Mouse (Mus musculus) CH12.LX (cell line): Measurements from ENCODE around the gene Chchd6. TPM values are rescaled to one million over a fixed set of nuclear protein-coding genes. Genes with fewer than 3 reads are reported as not detected.

Source experiments
- DNase-seq: peaks from one replicate; pipeline ENCODE4 v3.0.0-alpha.2; 2013; ENCODE audit errors: extremely low read depth
- H3K27ac ChIP-seq: 2 replicates; pipeline ENCODE4 v1.5.1; 2012; ENCODE audit warnings: low read depth, mild to moderate bottlenecking, control low read depth, moderate library complexity; ENCODE audit not compliant: insufficient read depth
- H3K27me3 ChIP-seq: replicated peaks from 2 replicates; pipeline ENCODE3; 2012; ENCODE audit warnings: inconsistent platforms
- H3K36me3 ChIP-seq, 2 experiments: replicated peaks in 1 of 2; 2 replicates each; pipeline versions ENCODE3 to v1.6.1; 2012; ENCODE audit warnings: inconsistent platforms in 1 of 2, low read length in 1 of 2, mild to moderate bottlenecking in 1 of 2, mixed read lengths in 1 of 2, moderate library complexity in 1 of 2; ENCODE audit not compliant: control insufficient read depth in 1 of 2, insufficient read depth in 1 of 2
- H3K4me1 ChIP-seq, 2 experiments: 2 replicates each; pipeline ENCODE4 v1.6.1; 2012; ENCODE audit warnings: inconsistent platforms in 1 of 2, moderate library complexity in 1 of 2; ENCODE audit not compliant: insufficient read depth in 2 of 2, control insufficient read depth in 1 of 2
- H3K4me2 ChIP-seq: 2 replicates; pipeline ENCODE4 v1.6.1; 2012; ENCODE audit warnings: low read depth, mild to moderate bottlenecking, control low read depth; ENCODE audit not compliant: poor library complexity, insufficient read depth, severe bottlenecking
- H3K4me3 ChIP-seq, 3 experiments: fragments of 150-350 bp in 1 of 3; sonication (generic) in 1 of 3; replicated peaks in 1 of 3; 2 replicates each; pipeline versions ENCODE3 to v1.5.1; 2011 to 2012; ENCODE audit warnings: low read depth in 2 of 3, low read length in 2 of 3, mild to moderate bottlenecking in 2 of 3, moderate library complexity in 2 of 3, control low read depth in 1 of 3, improper control_type of control experiment in 1 of 3, inconsistent platforms in 1 of 3, mixed read lengths in 1 of 3; ENCODE audit not compliant: poor library complexity in 1 of 3
- H3K79me2 ChIP-seq: replicated peaks from 2 replicates; pipeline ENCODE4 v1.6.1; 2012; ENCODE audit warnings: mild to moderate bottlenecking, moderate library complexity; ENCODE audit not compliant: control insufficient read depth, poor library complexity, insufficient read depth, severe bottlenecking; ENCODE audit errors: extremely low read depth
- H3K9ac ChIP-seq: 2 replicates; pipeline ENCODE4 v1.6.1; 2012; ENCODE audit warnings: low read depth, mild to moderate bottlenecking, control low read depth, moderate library complexity; ENCODE audit not compliant: insufficient read depth
- H3K9me3 ChIP-seq: replicated peaks from 2 replicates; pipeline ENCODE3; 2012; ENCODE audit warnings: low read length, inconsistent platforms, mixed read lengths
- BHLHE40 ChIP-seq: IDR thresholded peaks from 2 replicates; pipeline ENCODE4 v1.6.1; 2011; ENCODE audit warnings: mild to moderate bottlenecking, low read depth, low read length, improper control_type of control experiment
- CHD2 ChIP-seq: IDR thresholded peaks from 2 replicates; pipeline ENCODE4 v1.6.1; 2011; ENCODE audit warnings: low read length, improper control_type of control experiment
- E2F4 ChIP-seq: IDR thresholded peaks from 2 replicates; pipeline ENCODE4 v1.6.1; 2011; ENCODE audit warnings: low read depth, low read length, improper control_type of control experiment; ENCODE audit not compliant: insufficient replicate concordance
- GABPA ChIP-seq: IDR thresholded peaks from 2 replicates; pipeline ENCODE4 v1.6.1; 2012; ENCODE audit warnings: low read depth, low read length, improper control_type of control experiment, inconsistent platforms; ENCODE audit not compliant: insufficient replicate concordance
- IRF4 ChIP-seq: IDR thresholded peaks from 2 replicates; pipeline ENCODE4 v1.6.1; 2014; ENCODE audit warnings: low read depth, mild to moderate bottlenecking, inconsistent platforms, low read length, improper control_type of control experiment
- JUN ChIP-seq: IDR thresholded peaks from 2 replicates; pipeline ENCODE4 v1.6.1; 2011; ENCODE audit warnings: low read depth, mild to moderate bottlenecking, low read length, improper control_type of control experiment, moderate library complexity; ENCODE audit not compliant: insufficient read depth
- JUND ChIP-seq: conservative IDR thresholded peaks from 2 replicates; pipeline ENCODE4 v1.6.1; 2011; ENCODE audit warnings: low read depth, low read length, improper control_type of control experiment
- KAT2A ChIP-seq: IDR thresholded peaks from 2 replicates; pipeline ENCODE4 v1.6.1; 2012; ENCODE audit warnings: low read length, improper control_type of control experiment, inconsistent platforms; ENCODE audit not compliant: insufficient replicate concordance
- MAFK ChIP-seq: IDR thresholded peaks from 2 replicates; pipeline ENCODE4 v1.6.1; 2011; ENCODE audit warnings: low read length, improper control_type of control experiment; ENCODE audit not compliant: insufficient replicate concordance
- MAX ChIP-seq: IDR thresholded peaks from 2 replicates; pipeline ENCODE4 v1.6.1; 2011; ENCODE audit warnings: low read length, improper control_type of control experiment
- MEF2A ChIP-seq: IDR thresholded peaks from 2 replicates; pipeline ENCODE4 v1.6.1; 2014; ENCODE audit warnings: low read depth, mild to moderate bottlenecking, inconsistent platforms, low read length, improper control_type of control experiment, borderline replicate concordance
- MXI1 ChIP-seq: IDR thresholded peaks from 2 replicates; pipeline ENCODE4 v1.6.1; 2011; ENCODE audit warnings: mild to moderate bottlenecking, low read depth, low read length, improper control_type of control experiment
- NELFE ChIP-seq: IDR thresholded peaks from 2 replicates; pipeline ENCODE4 v1.6.1; 2011; ENCODE audit warnings: low read depth, low read length, improper control_type of control experiment
- PAX5 ChIP-seq: IDR thresholded peaks from 2 replicates; pipeline ENCODE4 v1.6.1; 2012; ENCODE audit warnings: low read length, inconsistent platforms, mixed read lengths
- SMC3 ChIP-seq: IDR thresholded peaks from 2 replicates; pipeline ENCODE4 v1.6.1; 2011; ENCODE audit warnings: low read depth, low read length, improper control_type of control experiment
- UBTF ChIP-seq: IDR thresholded peaks from 2 replicates; pipeline ENCODE4 v1.6.1; 2012; ENCODE audit warnings: low read depth, mild to moderate bottlenecking, inconsistent platforms, low read length, improper control_type of control experiment, moderate library complexity
- USF1 ChIP-seq: IDR thresholded peaks from 2 replicates; pipeline ENCODE4 v1.6.1; 2014; ENCODE audit warnings: low read depth, mild to moderate bottlenecking, inconsistent platforms, low read length, improper control_type of control experiment
- USF2 ChIP-seq: conservative IDR thresholded peaks from 2 replicates; pipeline ENCODE4 v1.6.1; 2011; ENCODE audit warnings: low read depth, low read length, improper control_type of control experiment
- ZC3H11A ChIP-seq: IDR thresholded peaks from 2 replicates; pipeline ENCODE4 v1.6.1; 2012; ENCODE audit warnings: low read depth, mild to moderate bottlenecking, inconsistent platforms, low read length, improper control_type of control experiment
- ZMIZ1 ChIP-seq: IDR thresholded peaks from 2 replicates; pipeline ENCODE4 v1.6.1; 2012; ENCODE audit warnings: low read depth, mild to moderate bottlenecking, inconsistent platforms, low read length, improper control_type of control experiment
- ZNF384 ChIP-seq: IDR thresholded peaks from 2 replicates; pipeline ENCODE4 v1.6.1; 2012; ENCODE audit warnings: low read depth, low read length, improper control_type of control experiment, inconsistent platforms
- dilution Hi-C: fragments of 300-500 bp; cut with MboI; formaldehyde crosslinking; loops from 2 replicates; pipeline ENCODE4 v1.14.3; 2020; ENCODE audit warnings: low sequenced_read_pairs; ENCODE audit not compliant: extremely low pct_unique_long_range_greater_than_20kb, extremely low pct_ligation_motif_present
- in situ Hi-C: fragments of 300-500 bp; cut with MboI; formaldehyde crosslinking; loops from 3 replicates; pipeline ENCODE4 v1.14.3; 2019; ENCODE audit warnings: low sequenced_read_pairs, low pct_ligation_motif_present, low pct_unique_long_range_greater_than_20kb, mixed read lengths
- polyA plus RNA-seq: library from polyadenylated mRNA; unstranded; fragments of >175 nt; gene quantifications from 2 replicates; pipeline ENCODE4 v1.2.1, GENCODE M21; 2012; ENCODE audit warnings: low read depth; ENCODE audit not compliant: insufficient read length
- total RNA-seq, 2 experiments: library from RNA; depleted of rRNA; stranded (reverse); fragments of 300-350 nt in 1 of 2; fragments of >200 nt in 1 of 2; gene quantifications; 2 replicates each; pipeline ENCODE4 v1.2.3; 2012 to 2014

The Chchd6 gene
- total and polyA plus RNA-seq, 3 experiments: 33.3 to 41.5 (median 41.3) TPM

DNA sequence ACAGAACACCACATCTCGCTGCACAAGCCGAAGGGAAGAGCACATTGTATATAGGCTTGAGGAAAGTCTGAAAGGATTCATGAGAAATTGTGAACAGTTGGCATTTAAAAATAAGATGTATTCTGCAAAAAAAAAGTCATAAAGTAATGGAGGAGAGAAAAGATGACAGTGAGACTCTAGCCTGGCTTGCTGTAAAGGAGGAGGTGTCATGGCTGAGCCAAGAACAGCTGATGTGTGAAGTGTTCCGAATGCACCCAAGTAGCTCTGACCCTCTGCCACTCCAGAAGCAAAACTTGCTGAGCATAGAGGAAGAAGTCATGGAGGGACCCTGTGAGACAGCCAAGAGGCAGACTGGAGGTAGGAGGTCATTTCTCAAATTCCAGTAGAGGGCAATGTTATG lies 12.3 kb downstream of the Chchd6 start:
- H3K9me3 ChIP-seq: no peaks in the 10 kb centered on the region

DNA sequence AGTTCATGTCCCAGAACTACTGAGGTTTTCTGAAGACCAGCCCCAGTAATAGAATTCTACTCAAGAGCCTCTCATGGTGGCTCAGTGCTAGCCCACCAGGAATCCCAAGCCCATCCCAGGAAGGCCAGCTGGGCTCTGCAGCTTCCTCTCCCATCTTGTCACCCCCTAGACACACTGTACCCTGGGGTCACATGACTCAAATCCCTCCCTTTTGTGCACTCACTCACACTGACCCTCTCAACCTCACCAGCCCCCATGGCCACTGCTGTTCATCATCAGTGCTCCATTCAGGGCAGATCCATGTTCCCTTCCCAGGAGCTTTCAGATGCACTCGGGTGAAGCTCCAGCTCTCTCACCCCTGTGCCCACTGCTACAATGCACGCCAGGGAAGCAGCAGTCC lies 20.8 kb downstream of the Chchd6 start:
- TF ChIP-seq MEF2A (no peak), NELFE (no peak), ZMIZ1 (no peak), GABPA (no peak), BHLHE40 (no peak), IRF4 (no peak), UBTF (no peak), USF1 (no peak), ZC3H11A (no peak), E2F4 (no peak), ZNF384 (no peak), MXI1 (no peak), USF2 (no peak), PAX5 (no peak), MAX (no peak), KAT2A (no peak), MAFK (no peak)
- dilution Hi-C loops: no loop called here
- Histone ChIP-seq H3K79me2 (no peaks in the 10 kb centered on the region), H3K9me3 (no peaks in the 10 kb centered on the region), H3K27ac (no peak overlapping the region), H3K27me3 (no peaks in the 10 kb centered on the region), H3K36me3 (peaks cover 0 to 20% of the 10 kb centered on the region in 2 experiments), H3K4me1 (peaks cover 0 to 4% of the 10 kb centered on the region in 2 experiments; a peak in 1 of 4 replicates), H3K4me3 (no peak overlapping the region), H3K9ac (no peak overlapping the region), H3K4me2 (no peak overlapping the region)
- no peak for DNase-seq
- in situ Hi-C loops: no loop called here

More for the DNA sequence above, 12.3 kb downstream of the Chchd6 start:
- Histone ChIP-seq H3K36me3 (peaks cover 0 to 6% of the 10 kb centered on the region in 2 experiments), H3K27ac (no peak overlapping the region), H3K4me2 (no peak overlapping the region), H3K79me2 (no peaks in the 10 kb centered on the region), H3K4me1 (peaks cover 0 to 11% of the 10 kb centered on the region in 2 experiments; a peak in 2 of 4 replicates), H3K9ac (no peak overlapping the region), H3K27me3 (no peaks in the 10 kb centered on the region), H3K4me3 (no peak overlapping the region)
- TF ChIP-seq MAFK (no peak), GABPA (no peak), MEF2A (no peak), KAT2A (no peak), SMC3 (no peak), JUN (no peak), CHD2 (no peak), JUND (no peak)
- dilution Hi-C loops (no loop called here), in situ Hi-C loops (no loop called here)
- no peak for DNase-seq
